Mouse (Mus musculus) lung, postnatal 0 days (tissue): Measurements from ENCODE around the gene Olfr1392. TPM values are rescaled to one million over a fixed set of nuclear protein-coding genes. Genes with fewer than 3 reads are reported as not detected.

Experiments used
- ATAC-seq: fragments of 200-750 bp; cut with Nextera tagmentation; 2 replicates; pipeline ENCODE4 v1.8.0; 2017; ENCODE audit warnings: moderate library complexity
- DNase-seq: peaks from one replicate; pipeline ENCODE4 v3.0.0-alpha.2; 2016; ENCODE audit warnings: low spot score
- H3K27ac ChIP-seq: fragments of 300-500 bp; sonication (generic); 2 replicates; pipeline ENCODE4 v1.5.1; 2014; ENCODE audit warnings: antibody characterized with exemption, mild to moderate bottlenecking, low read length, mixed read lengths
- H3K27me3 ChIP-seq: fragments of 300-500 bp; sonication (generic); replicated peaks from 2 replicates; pipeline ENCODE4 v1.6.1; 2014; ENCODE audit warnings: low read length, mixed read lengths; ENCODE audit not compliant: insufficient read depth
- H3K36me3 ChIP-seq: fragments of 300-500 bp; sonication (generic); 2 replicates; pipeline ENCODE4 v1.6.1; 2014; ENCODE audit warnings: low read length, mixed read lengths; ENCODE audit not compliant: insufficient read depth
- H3K4me1 ChIP-seq: fragments of 300-500 bp; sonication (generic); 2 replicates; pipeline ENCODE4 v1.6.1; 2014; ENCODE audit warnings: antibody characterized with exemption, low read depth, low read length, mixed read lengths; ENCODE audit not compliant: insufficient read depth
- H3K4me2 ChIP-seq: fragments of 300-500 bp; sonication (generic); replicated peaks from 2 replicates; pipeline ENCODE4 v1.6.1; 2014; ENCODE audit warnings: low read depth, mild to moderate bottlenecking, low read length, moderate library complexity, mixed read lengths
- H3K4me3 ChIP-seq: fragments of 300-500 bp; sonication (generic); 2 replicates; pipeline ENCODE4 v1.5.1; 2014; ENCODE audit warnings: low read depth, low read length
- H3K9ac ChIP-seq: fragments of 300-500 bp; sonication (generic); replicated peaks from 2 replicates; pipeline ENCODE4 v1.6.1; 2014; ENCODE audit warnings: low read depth, mild to moderate bottlenecking
- H3K9me3 ChIP-seq: fragments of 300-500 bp; sonication (generic); 2 replicates; pipeline ENCODE4 v1.6.1; 2016; ENCODE audit warnings: low read length, mixed read lengths
- CTCF ChIP-seq: IDR thresholded peaks from 2 replicates; pipeline ENCODE4 v1.5.1; 2016; ENCODE audit warnings: antibody characterized with exemption, mild to moderate bottlenecking
- EP300 ChIP-seq: IDR thresholded peaks from 2 replicates; pipeline ENCODE4 v1.6.1; 2016; ENCODE audit warnings: antibody characterized with exemption, mild to moderate bottlenecking, control low read depth
- WGBS: fragments of 180-500 bp; shearing (Covaris S2); extraction: QIAGEN DNeasy Blood & Tissue Kit; methylation state at CpG from one replicate; pipeline ENCODE4 v1.1.7; 2014; 5-methylcytosine and 5-hydroxymethylcytosine counted together
- polyA plus RNA-seq: library from polyadenylated mRNA; unstranded; fragments of >200 nt; fragmentation: Nextera tagmentation; extraction: Ambion mirVana; gene quantifications from 2 replicates; pipeline ENCODE4 v1.2.1, GENCODE M21; 2015

Gene Olfr1392
- polyA plus RNA-seq, 1 experiment from 2014 or later: not detected

DNA sequence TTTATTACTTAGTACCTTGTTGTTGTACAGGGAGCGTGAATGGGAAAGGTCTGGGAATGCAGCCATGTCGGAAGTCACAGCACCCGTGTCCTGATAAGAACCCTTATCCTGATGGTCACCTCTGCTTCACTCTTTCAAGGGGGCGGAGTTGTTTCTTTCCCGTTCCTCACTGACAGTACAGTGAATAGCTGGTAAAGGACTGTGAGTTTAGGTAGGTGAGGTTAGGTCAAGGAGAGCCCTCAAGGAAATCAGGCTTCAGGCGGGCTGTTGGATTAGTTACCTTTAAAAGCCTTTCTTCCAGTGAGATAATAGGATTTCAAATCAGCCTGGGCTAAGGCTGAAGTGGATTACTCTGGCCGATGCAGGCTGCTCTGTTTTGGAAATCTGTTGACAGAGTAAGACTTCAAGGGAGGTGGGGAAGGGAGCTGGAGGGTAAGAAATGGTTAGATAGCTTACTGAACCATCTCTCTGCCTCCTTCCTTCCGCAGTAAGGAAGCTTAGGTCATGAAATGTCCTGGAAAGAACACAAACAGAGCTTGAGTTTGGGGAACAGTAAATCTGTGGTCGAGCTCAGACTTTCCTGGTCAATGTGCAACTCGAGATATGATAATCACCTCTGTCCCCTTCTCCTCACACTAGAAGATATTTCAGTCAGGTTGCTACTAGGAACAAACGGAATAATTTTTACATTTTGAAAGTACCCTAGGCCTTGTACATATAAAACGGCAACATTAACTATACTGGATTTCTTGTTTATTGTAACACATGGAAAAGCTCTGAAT, 39.3 kb upstream of the Olfr1392 start:
- H3K4me1 ChIP-seq: peaks cover 36% of the 10 kb centered on the region
- 18% methylated on average over 12 of the region's 12 CpGs for WGBS
- no peaks in the 10 kb centered on the region for H3K27me3 ChIP-seq
- TF ChIP-seq CTCF (no peak), EP300 (no peak)
- H3K27ac ChIP-seq: peak overlapping the region; percentile 95
- H3K4me2 ChIP-seq: peak overlapping the region; percentile 64; the same call in 1 of the 2 replicates
- H3K4me3 ChIP-seq: no peak overlapping the region
- DNase-seq: peak; percentile 70
- H3K9ac ChIP-seq: no peak overlapping the region
- H3K9me3 ChIP-seq: no peaks in the 10 kb centered on the region
- H3K36me3 ChIP-seq: no peaks in the 10 kb centered on the region
- no peak for ATAC-seq

DNA sequence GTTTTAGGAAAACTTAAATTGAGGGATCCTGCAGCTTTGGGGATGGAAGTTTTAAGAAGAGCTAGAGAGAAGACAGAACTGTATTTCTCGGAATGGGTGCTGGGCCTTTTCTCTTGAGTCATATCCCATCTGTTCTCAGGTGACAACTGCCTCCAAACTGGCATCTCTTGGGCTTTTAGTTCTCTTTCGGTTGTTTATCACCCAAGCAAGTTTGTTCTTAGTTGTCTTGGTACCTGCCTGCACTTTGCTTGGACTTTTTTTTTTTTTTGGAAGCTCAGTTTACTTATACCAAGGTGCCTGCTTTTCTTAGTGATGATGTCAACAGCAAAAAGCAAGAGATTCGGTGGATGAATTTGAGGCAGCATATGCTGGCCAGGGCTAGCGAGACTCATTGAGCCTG, 38.6 kb upstream of the Olfr1392 start:
- DNase-seq (no peak), ATAC-seq (no peak)
- TF ChIP-seq CTCF: no peak
- no peak for TF ChIP-seq EP300
- Histone ChIP-seq H3K4me3 (no peak overlapping the region), H3K36me3 (no peaks in the 10 kb centered on the region), H3K27me3 (no peaks in the 10 kb centered on the region), H3K9me3 (no peaks in the 10 kb centered on the region), H3K4me2 (no peak overlapping the region), H3K4me1 (peaks cover 36% of the 10 kb centered on the region), H3K27ac (peak overlapping the region; percentile 95; the same call in 1 of the 2 replicates), H3K9ac (no peak overlapping the region)
- WGBS: 86% methylated on average over 4 of the region's 4 CpGs

DNA sequence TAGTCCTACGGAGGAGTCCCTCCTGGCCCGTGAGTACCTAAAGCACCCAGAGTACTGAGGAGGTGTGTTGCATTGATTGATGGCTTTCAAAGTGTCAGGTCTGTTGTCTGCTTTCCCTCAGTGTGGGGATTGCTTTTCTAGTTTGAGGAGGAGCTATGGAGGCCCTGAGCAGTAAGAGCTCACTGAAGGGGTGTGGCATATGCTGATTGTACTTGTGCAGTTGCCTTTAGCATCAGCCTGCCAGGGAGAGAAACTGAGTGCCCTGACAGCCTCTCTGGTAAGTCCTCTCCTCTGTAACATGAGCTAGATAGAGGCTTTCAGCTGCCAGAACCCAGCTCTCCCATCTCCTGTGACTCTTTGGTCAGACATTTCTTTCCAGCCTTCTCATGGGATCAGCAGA, 37.8 kb upstream of the Olfr1392 start:
- Histone ChIP-seq H3K4me2 (no peak overlapping the region), H3K4me1 (peaks cover 36% of the 10 kb centered on the region), H3K36me3 (no peaks in the 10 kb centered on the region), H3K4me3 (no peak overlapping the region), H3K27ac (peak overlapping the region; percentile 96), H3K9ac (no peak overlapping the region), H3K27me3 (no peaks in the 10 kb centered on the region), H3K9me3 (no peaks in the 10 kb centered on the region)
- no peak for DNase-seq
- no peak for ATAC-seq
- TF ChIP-seq EP300: no peak
- no peak for TF ChIP-seq CTCF
- WGBS: 50% methylated on average over 2 of the region's 2 CpGs

DNA sequence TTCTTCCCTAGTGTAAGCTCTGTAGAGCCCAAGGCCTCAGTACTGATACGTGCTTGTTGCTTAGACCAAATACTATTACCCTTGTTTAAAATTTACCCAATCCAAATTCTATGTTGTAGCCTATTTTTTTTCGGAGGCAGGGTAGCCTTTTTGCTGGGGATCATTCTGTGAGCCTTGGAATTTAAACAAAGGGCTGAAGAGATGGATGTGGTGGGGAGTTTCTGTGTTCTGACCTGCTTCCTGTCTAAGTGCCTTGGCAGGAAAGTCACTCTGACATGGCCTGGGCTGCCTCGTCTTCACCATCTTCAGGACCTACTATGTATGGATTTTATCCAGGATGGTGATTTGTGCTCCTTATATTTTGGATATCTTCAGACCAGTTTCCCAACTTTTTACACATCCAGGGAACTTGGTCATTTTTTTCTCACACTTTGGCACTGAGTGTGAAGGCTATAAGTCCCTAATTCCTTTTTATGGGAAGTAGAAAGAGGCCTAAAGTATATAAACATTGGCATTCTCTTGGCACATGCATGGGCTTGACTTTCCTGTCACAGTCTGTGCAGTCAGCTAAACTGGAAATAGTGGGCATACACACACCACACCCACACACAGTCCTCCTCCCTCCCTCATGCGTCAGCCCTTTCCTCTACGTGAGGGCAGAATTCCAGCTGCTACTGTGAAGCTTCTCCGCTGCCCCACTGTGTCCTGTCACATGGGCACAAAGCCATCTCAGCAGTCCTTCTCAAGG, 36.7 kb upstream of the Olfr1392 start:
- H3K9ac ChIP-seq: no peak overlapping the region
- H3K27me3 ChIP-seq: no peaks in the 10 kb centered on the region
- peak overlapping the region; percentile 65; the same call in 1 of the 2 replicates for H3K4me2 ChIP-seq
- no peaks in the 10 kb centered on the region for H3K36me3 ChIP-seq
- peak; percentile 88 for DNase-seq
- peak overlapping the region; percentile 96 for H3K27ac ChIP-seq
- ATAC-seq: peak; percentile 13
- peaks cover 41% of the 10 kb centered on the region for H3K4me1 ChIP-seq
- H3K9me3 ChIP-seq: no peaks in the 10 kb centered on the region
- H3K4me3 ChIP-seq: no peak overlapping the region
- 29% methylated on average over 6 of the region's 6 CpGs for WGBS
- TF ChIP-seq CTCF (no peak), EP300 (peak; percentile 74)

DNA sequence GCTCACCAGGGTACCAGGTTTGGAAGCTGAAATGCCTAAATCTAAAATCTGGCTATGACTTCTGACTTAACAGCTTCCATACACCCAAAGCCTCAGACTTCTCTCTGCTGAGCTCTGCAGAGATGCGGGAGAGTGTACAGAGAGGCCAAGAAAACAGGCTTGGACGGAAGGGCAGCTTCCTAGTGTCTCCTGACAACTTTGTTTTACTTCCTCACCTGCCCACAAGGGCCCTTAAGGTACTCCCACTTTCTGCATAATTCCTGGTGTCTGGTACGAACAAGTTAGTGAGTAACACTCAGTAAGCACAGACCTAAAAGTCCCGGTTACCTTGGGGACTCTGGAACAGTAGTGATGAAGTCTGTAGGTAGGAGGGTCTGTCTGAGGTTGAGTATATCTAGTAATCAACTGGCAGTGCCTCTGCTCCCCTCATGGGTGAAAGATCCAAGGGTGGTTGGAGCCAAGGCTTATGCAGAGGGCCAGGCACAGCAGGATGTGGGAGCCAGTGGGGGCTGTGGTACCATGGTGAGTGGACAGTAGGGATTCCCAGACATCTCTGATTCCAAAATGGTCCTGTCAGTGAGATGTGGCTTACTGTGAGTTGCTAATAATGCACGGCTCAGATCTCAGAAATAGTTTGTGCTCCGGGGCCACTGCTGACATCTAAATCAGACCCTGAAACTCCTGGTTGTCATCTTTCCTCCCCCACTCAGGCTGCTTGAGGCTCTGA, 35.9 kb upstream of the Olfr1392 start:
- H3K4me3 ChIP-seq: no peak overlapping the region
- no peak overlapping the region for H3K9ac ChIP-seq
- ATAC-seq (no peak), DNase-seq (no peak)
- H3K9me3 ChIP-seq: no peaks in the 10 kb centered on the region
- H3K4me2 ChIP-seq: peak overlapping the region; percentile 65
- peaks cover 41% of the 10 kb centered on the region for H3K4me1 ChIP-seq
- 34% methylated on average over 6 of the region's 6 CpGs for WGBS
- H3K36me3 ChIP-seq: no peaks in the 10 kb centered on the region
- peak overlapping the region; percentile 96 for H3K27ac ChIP-seq
- TF ChIP-seq CTCF: peak; percentile 1; the same call in 1 of the 2 replicates
- TF ChIP-seq EP300: no peak
- no peaks in the 10 kb centered on the region for H3K27me3 ChIP-seq
